Mouse (Mus musculus) intestine, postnatal 0 days (tissue): ENCODE results near the gene Ddx46. TPM values are rescaled to one million over a fixed set of nuclear protein-coding genes. Genes with fewer than 3 reads are reported as not detected.

ENCODE experiments used
- ATAC-seq: fragments of 200-750 bp; cut with Nextera tagmentation; 2 replicates; pipeline ENCODE4 v1.8.0; 2017; ENCODE audit warnings: mild to moderate bottlenecking, moderate TSS enrichment, moderate library complexity
- H3K27ac ChIP-seq: fragments of 300-500 bp; sonication (generic); 2 replicates; pipeline ENCODE4 v1.5.1; 2014; ENCODE audit warnings: mild to moderate bottlenecking, low read depth, low read length, moderate library complexity
- H3K27me3 ChIP-seq: fragments of 300-500 bp; sonication (generic); replicated peaks from 2 replicates; pipeline ENCODE4 v1.6.1; 2014; ENCODE audit warnings: low read length, mixed read lengths; ENCODE audit not compliant: control insufficient read depth, insufficient read depth
- H3K36me3 ChIP-seq: fragments of 300-500 bp; sonication (generic); 2 replicates; pipeline ENCODE4 v1.6.1; 2014; ENCODE audit warnings: mild to moderate bottlenecking, moderate library complexity; ENCODE audit not compliant: control insufficient read depth, insufficient read depth
- H3K4me1 ChIP-seq: fragments of 300-500 bp; sonication (generic); replicated peaks from 2 replicates; pipeline ENCODE4 v1.6.1; 2014; ENCODE audit warnings: antibody characterized with exemption, low read length, mixed read lengths; ENCODE audit not compliant: control insufficient read depth, insufficient read depth
- H3K4me2 ChIP-seq: fragments of 300-500 bp; sonication (generic); replicated peaks from 2 replicates; pipeline ENCODE4 v1.6.1; 2014; ENCODE audit warnings: low read depth, mild to moderate bottlenecking, moderate library complexity
- H3K4me3 ChIP-seq: fragments of 300-500 bp; sonication (generic); 2 replicates; pipeline ENCODE4 v1.5.1; 2014; ENCODE audit warnings: low read depth, low read length
- H3K9ac ChIP-seq: fragments of 300-500 bp; sonication (generic); 2 replicates; pipeline ENCODE4 v1.6.1; 2014; ENCODE audit warnings: mild to moderate bottlenecking, low read depth, low read length
- H3K9me3 ChIP-seq: fragments of 300-500 bp; sonication (generic); 2 replicates; pipeline ENCODE4 v1.6.1; 2016; ENCODE audit warnings: mixed run types; ENCODE audit not compliant: control insufficient read depth
- CTCF ChIP-seq: sonication (generic); IDR thresholded peaks from 2 replicates; pipeline ENCODE4 v1.5.1; 2016; ENCODE audit warnings: low read depth, mild to moderate bottlenecking, control low read depth, antibody characterized with exemption, moderate library complexity
- WGBS: fragments of 180-500 bp; shearing (Covaris S2); extraction: QIAGEN DNeasy Blood & Tissue Kit; methylation state at CpG from one replicate; pipeline ENCODE4 v1.1.7; 2014; 5-methylcytosine and 5-hydroxymethylcytosine counted together
- polyA plus RNA-seq: library from polyadenylated mRNA; unstranded; fragments of >200 nt; fragmentation: Nextera tagmentation; extraction: Ambion mirVana; gene quantifications from 2 replicates; pipeline ENCODE4 v1.2.1, GENCODE M21; 2015

The Ddx46 gene
- polyA plus RNA-seq, 1 experiment from 2014 or later, result 15.6 TPM

- ATAC-seq, result no peak
- Histone ChIP-seq H3K4me2 (no peak overlapping the region), H3K9ac (no peak overlapping the region), H3K9me3 (no peaks in the 10 kb centered on the region), H3K27me3 (no peaks in the 10 kb centered on the region), H3K4me3 (no peak overlapping the region), H3K4me1 (no peaks in the 10 kb centered on the region), H3K36me3 (peaks cover 93% of the 10 kb centered on the region), H3K27ac (no peak overlapping the region)
- 74% methylated on average over 6 of the region's 6 CpGs for WGBS
- TF ChIP-seq CTCF, result peak; percentile 65
These were observed 33.7 kb downstream of the Ddx46 start for GRCm38 (mm10) chr13:55668550-55668949.

GRCm38 (mm10) chr13:55672711-55673110, 37.9 kb downstream of the Ddx46 start:
- Histone ChIP-seq H3K9me3 (no peaks in the 10 kb centered on the region), H3K4me3 (no peak overlapping the region), H3K4me2 (no peak overlapping the region), H3K27ac (no peak overlapping the region), H3K9ac (no peak overlapping the region), H3K27me3 (no peaks in the 10 kb centered on the region), H3K4me1 (no peaks in the 10 kb centered on the region), H3K36me3 (peaks cover 84% of the 10 kb centered on the region)
- no peak for ATAC-seq
- WGBS, result 93% methylated on average over 6 of the region's 6 CpGs
- no peak for TF ChIP-seq CTCF

- TF ChIP-seq CTCF, result no peak
- Histone ChIP-seq H3K9me3 (no peaks in the 10 kb centered on the region), H3K27ac (no peak overlapping the region), H3K4me1 (no peaks in the 10 kb centered on the region), H3K9ac (no peak overlapping the region), H3K4me3 (no peak overlapping the region), H3K4me2 (no peak overlapping the region), H3K36me3 (peaks cover 66% of the 10 kb centered on the region), H3K27me3 (no peaks in the 10 kb centered on the region)
- 39% methylated on average over 8 of the region's 8 CpGs for WGBS
- ATAC-seq, result no peak
These were observed 42.5 kb downstream of the Ddx46 start for GRCm38 (mm10) chr13:55677364-55677763.

GRCm38 (mm10) chr13:55682201-55682600, 47.4 kb downstream of the Ddx46 start:
- TF ChIP-seq CTCF, result no peak
- Histone ChIP-seq H3K9me3 (no peaks in the 10 kb centered on the region), H3K4me2 (no peak overlapping the region), H3K4me3 (no peak overlapping the region), H3K36me3 (peaks cover 29% of the 10 kb centered on the region), H3K9ac (no peak overlapping the region), H3K27ac (no peak overlapping the region), H3K4me1 (no peaks in the 10 kb centered on the region), H3K27me3 (no peaks in the 10 kb centered on the region)
- no peak for ATAC-seq
- WGBS, result 80% methylated on average over 9 of the region's 9 CpGs

- Histone ChIP-seq H3K27me3 (no peaks in the 10 kb centered on the region), H3K9ac (no peak overlapping the region), H3K36me3 (peaks cover 16% of the 10 kb centered on the region), H3K4me1 (no peaks in the 10 kb centered on the region), H3K9me3 (no peaks in the 10 kb centered on the region), H3K4me3 (no peak overlapping the region), H3K4me2 (no peak overlapping the region), H3K27ac (no peak overlapping the region)
- ATAC-seq, result no peak
- TF ChIP-seq CTCF, result no peak
- 87% methylated on average over 3 of the region's 3 CpGs for WGBS
These were observed 48.8 kb downstream of the Ddx46 start for GRCm38 (mm10) chr13:55683581-55683980.

GRCm38 (mm10) chr13:55686107-55686633, 51.3 kb downstream of the Ddx46 start:
- 78% methylated on average over 9 of the region's 9 CpGs for WGBS
- Histone ChIP-seq H3K9me3 (no peaks in the 10 kb centered on the region), H3K4me1 (no peaks in the 10 kb centered on the region), H3K27ac (no peak overlapping the region), H3K36me3 (no peaks in the 10 kb centered on the region), H3K9ac (no peak overlapping the region), H3K27me3 (no peaks in the 10 kb centered on the region), H3K4me2 (no peak overlapping the region), H3K4me3 (no peak overlapping the region)
- no peak for ATAC-seq
- TF ChIP-seq CTCF, result no peak
